Mouse (Mus musculus): ENCODE measurements around the gene Olfr392.

Olfr392 gene

GRCm38 (mm10) chr11:73816949-73817348, at the start of gene Olfr392:
Olfr392 (minus strand) TSS chr11:73817049.
- no peak for DNase-seq (ENCODE audit: low read depth, low spot score)

- DNase-seq (ENCODE audit: low read depth, low spot score) = no peak
These were observed 34.5 kb upstream of the Olfr392 start, which contains the start of gene Olfr393 for GRCm38 (mm10) chr11:73851354-73851753. Olfr393 (minus strand) TSS chr11:73851454.

GRCm38 (mm10) chr11:73802952-73803351, 13.9 kb downstream of the Olfr392 start, which contains the start of gene Olfr391-ps:
Olfr391-ps (minus strand) TSS chr11:73803052.
- no peak for DNase-seq (ENCODE audit: low read depth, low spot score)

- no peak for DNase-seq (ENCODE audit: low read depth, low spot score)
These were observed 34.2 kb downstream of the Olfr392 start, which contains the start of gene Olfr390 for GRCm38 (mm10) chr11:73782664-73783063. Olfr390 (plus strand) TSS chr11:73782964.

- no peak for DNase-seq (ENCODE audit: low read depth, low spot score)
These were observed 36.2 kb downstream of the Olfr392 start, which contains the start of gene Olfr389 for GRCm38 (mm10) chr11:73780613-73781012. Olfr389 (minus strand) TSS chr11:73780713.

Measured in A20 (cell line).